Mouse (Mus musculus): ENCODE measurements around the gene Lrrc31. TPM values are rescaled to one million over a fixed set of nuclear protein-coding genes. Genes with fewer than 3 reads are reported as not detected.
A peak's percentile ranks its signal among the peaks of the same experiment; 100 is the strongest.

Gene Lrrc31
- polyA plus RNA-seq, 1 experiment, result 8.8 TPM

DNA sequence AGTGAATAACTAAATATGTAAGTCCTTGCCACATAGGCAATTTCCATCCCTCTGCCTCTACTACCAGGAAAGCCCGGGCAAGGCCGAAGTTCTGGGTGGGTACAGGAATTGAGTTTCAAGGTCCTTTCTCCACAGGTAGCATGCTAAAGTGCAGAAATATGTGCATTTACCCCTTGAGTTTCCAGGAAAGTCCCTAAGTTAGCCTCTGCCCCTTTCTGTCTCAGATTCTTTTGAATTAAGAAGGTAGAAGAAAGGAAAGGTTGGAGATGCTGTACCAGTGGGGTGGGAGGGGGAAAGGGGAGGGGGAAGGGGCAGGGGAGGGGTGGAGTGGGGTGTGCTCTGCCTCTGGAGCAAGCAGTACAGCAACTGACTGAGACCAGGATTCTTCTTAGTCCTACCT lies 51.2 kb downstream of the Lrrc31 start:
- no peaks in the 10 kb centered on the region for H3K4me1 ChIP-seq (ENCODE audit: control insufficient read depth, insufficient read depth, low read length)
- no peak for TF ChIP-seq POLR2A (IDR thresholded peaks at IDR 0.05; ENCODE audit: low read depth, low read length)
- H3K4me3 ChIP-seq (ENCODE audit: insufficient read depth, low read depth, low read length), result no peak overlapping the region
- no peaks in the 10 kb centered on the region for H3K36me3 ChIP-seq (ENCODE audit: control insufficient read depth, insufficient read depth, low read length)
- H3K27ac ChIP-seq (ENCODE audit: insufficient read depth, low read depth, low read length), result no peak overlapping the region
- no peaks in the 10 kb centered on the region for H3K27me3 ChIP-seq (replicated peaks; ENCODE audit: control insufficient read depth, insufficient read depth, low read length)
- no peak for DNase-seq
- WGBS, result 100% methylated on average over 2 of the region's 2 CpGs

DNA sequence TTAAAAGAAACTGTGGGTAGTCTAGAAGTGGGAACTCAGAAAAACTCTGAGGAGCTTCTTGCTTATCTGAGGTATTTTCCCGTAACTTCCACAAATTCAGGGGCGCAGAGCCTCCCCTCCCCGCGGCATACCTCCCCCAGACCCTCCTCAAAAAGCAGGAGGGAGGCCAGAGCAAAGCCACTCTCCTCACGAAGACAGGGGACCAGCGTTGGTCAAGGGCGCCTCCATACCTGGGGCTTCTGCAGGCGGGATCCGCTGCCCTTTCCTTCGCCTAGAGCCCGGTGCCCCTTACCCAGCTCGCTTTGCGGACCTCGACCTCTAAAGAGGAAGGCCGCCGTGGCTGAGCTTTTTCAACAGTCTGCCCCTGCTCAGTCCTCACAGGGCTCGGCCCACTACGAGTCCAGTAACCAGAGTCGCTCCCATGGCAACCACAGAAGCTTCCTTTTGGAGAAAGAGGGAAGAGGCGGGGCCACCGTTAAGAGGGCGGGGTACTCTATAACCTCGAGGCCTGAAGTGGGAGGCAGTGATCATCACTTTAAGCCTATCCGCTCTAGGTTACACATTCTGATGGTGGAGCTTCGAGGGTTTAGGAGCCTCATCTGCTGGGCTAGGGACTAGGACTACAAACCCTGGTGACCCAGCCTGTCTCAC lies 52.1 kb downstream of the Lrrc31 start, which contains the start of gene Lrrc34:
Gene Lrrc34 (minus strand): TSS at position 430 of the 651 bp plus-strand sequence.
- TF ChIP-seq CTCF (conservative IDR thresholded peaks at IDR 0.05; ENCODE audit: insufficient read depth, insufficient read length, low read depth, low read length) (no peak), POLR2A (IDR thresholded peaks at IDR 0.05; ENCODE audit: low read depth, low read length) (no peak)
- 15% methylated on average over 25 of the region's 25 CpGs for WGBS
- DNase-seq, result peak; percentile 41
- Histone ChIP-seq H3K4me1 (ENCODE audit: control insufficient read depth, insufficient read depth, low read length) (no peaks in the 10 kb centered on the region), H3K4me3 (ENCODE audit: insufficient read depth, low read depth, low read length) (no peak within 1 kb of the TSS), H3K27me3 (replicated peaks; ENCODE audit: control insufficient read depth, insufficient read depth, low read length) (no peaks in the 10 kb centered on the region), H3K27ac (ENCODE audit: insufficient read depth, low read depth, low read length) (no peak within 1 kb of the TSS), H3K36me3 (ENCODE audit: control insufficient read depth, insufficient read depth, low read length) (no peaks in the 10 kb centered on the region)

DNA sequence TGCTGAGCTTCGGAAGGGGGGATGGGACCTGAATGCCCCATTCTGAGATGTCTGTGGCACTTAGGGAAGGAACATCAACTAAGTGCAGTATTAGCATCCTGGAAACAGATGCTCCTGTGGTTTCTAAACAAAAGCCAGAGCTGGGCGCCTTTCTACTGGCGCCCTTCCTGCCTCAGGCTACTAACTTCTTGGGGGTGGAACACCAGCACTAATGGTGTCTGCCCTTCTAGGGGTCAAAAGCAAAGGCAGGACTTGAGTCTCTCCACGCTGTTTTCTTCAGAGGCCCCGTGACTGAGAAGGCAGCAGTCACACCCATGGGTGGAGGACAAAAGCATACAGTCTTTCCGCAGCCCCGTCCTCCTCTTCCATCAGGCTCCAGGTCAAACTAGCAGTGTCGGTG lies 52.9 kb downstream of the Lrrc31 start:
- no peak for DNase-seq
- no peaks in the 10 kb centered on the region for H3K27me3 ChIP-seq (replicated peaks; ENCODE audit: control insufficient read depth, insufficient read depth, low read length)
- no peaks in the 10 kb centered on the region for H3K4me1 ChIP-seq (ENCODE audit: control insufficient read depth, insufficient read depth, low read length)
- H3K36me3 ChIP-seq (ENCODE audit: control insufficient read depth, insufficient read depth, low read length), result no peaks in the 10 kb centered on the region
- TF ChIP-seq CTCF (conservative IDR thresholded peaks at IDR 0.05; ENCODE audit: insufficient read depth, insufficient read length, low read depth, low read length) (no peak), POLR2A (IDR thresholded peaks at IDR 0.05; ENCODE audit: low read depth, low read length) (no peak)
- H3K27ac ChIP-seq (ENCODE audit: insufficient read depth, low read depth, low read length), result no peak overlapping the region
- no peak overlapping the region for H3K4me3 ChIP-seq (ENCODE audit: insufficient read depth, low read depth, low read length)
- WGBS, result 75% methylated on average over 8 of the region's 8 CpGs

DNA sequence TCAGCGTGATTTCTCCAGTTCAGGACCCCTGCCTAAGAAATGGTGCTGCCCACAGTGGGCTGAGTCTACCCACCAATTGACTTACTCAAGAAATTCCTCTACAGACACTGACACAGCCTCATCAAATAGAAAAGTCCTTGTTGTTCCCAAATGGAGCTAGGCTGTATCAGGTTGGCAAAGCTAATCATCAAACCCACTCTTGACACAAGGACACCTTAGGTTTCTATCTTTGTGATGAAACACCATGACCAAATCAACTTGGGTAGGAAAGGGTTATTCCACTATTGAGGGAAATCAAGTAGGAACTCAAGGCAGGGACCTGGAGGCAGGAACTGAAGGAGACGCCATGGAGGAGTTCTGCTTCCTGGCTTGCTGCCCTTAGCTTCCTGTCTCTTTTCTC lies 55.4 kb downstream of the Lrrc31 start, which contains the start of gene Lrriq4:
Gene Lrriq4 (plus strand): TSS at position 301 of the 400 bp plus-strand sequence.
- Histone ChIP-seq H3K4me3 (ENCODE audit: insufficient read depth, low read depth, low read length) (no peak within 1 kb of the TSS), H3K36me3 (ENCODE audit: control insufficient read depth, insufficient read depth, low read length) (no peaks in the 10 kb centered on the region), H3K27me3 (replicated peaks; ENCODE audit: control insufficient read depth, insufficient read depth, low read length) (no peaks in the 10 kb centered on the region), H3K27ac (ENCODE audit: insufficient read depth, low read depth, low read length) (no peak within 1 kb of the TSS), H3K4me1 (ENCODE audit: control insufficient read depth, insufficient read depth, low read length) (no peaks in the 10 kb centered on the region)
- TF ChIP-seq POLR2A (IDR thresholded peaks at IDR 0.05; ENCODE audit: low read depth, low read length), result no peak
- no peak for TF ChIP-seq CTCF (conservative IDR thresholded peaks at IDR 0.05; ENCODE audit: insufficient read depth, insufficient read length, low read depth, low read length)
- DNase-seq, result no peak
- WGBS, result 74% methylated on average over 2 of the region's 2 CpGs

DNA sequence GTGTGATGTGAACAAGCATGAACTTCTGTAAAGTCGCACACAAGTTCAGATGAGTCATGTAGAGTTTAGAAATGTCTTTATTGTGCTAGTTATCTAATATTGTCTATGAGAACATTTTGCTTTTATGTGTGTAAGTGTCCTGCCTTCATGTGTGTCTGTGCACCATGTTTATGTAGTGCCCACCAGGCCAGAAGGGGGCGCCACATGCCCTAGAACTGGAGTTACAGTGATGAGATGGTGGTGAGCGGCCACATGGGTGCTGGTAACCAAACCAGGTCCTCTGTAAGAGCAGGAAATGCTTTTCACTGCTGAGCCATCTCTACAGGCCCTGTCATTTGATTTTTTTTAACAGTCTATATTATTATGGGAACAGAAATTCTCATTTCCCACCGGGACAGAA lies 64.0 kb downstream of the Lrrc31 start:
- Histone ChIP-seq H3K4me1 (ENCODE audit: control insufficient read depth, insufficient read depth, low read length) (no peaks in the 10 kb centered on the region), H3K36me3 (ENCODE audit: control insufficient read depth, insufficient read depth, low read length) (no peaks in the 10 kb centered on the region), H3K27me3 (replicated peaks; ENCODE audit: control insufficient read depth, insufficient read depth, low read length) (no peaks in the 10 kb centered on the region), H3K4me3 (ENCODE audit: insufficient read depth, low read depth, low read length) (no peak overlapping the region), H3K27ac (ENCODE audit: insufficient read depth, low read depth, low read length) (no peak overlapping the region)
- DNase-seq, result no peak
- TF ChIP-seq CTCF (conservative IDR thresholded peaks at IDR 0.05; ENCODE audit: insufficient read depth, insufficient read length, low read depth, low read length) (no peak), POLR2A (IDR thresholded peaks at IDR 0.05; ENCODE audit: low read depth, low read length) (no peak)
- WGBS, result 81% methylated on average over 4 of the region's 4 CpGs

- no peaks in the 10 kb centered on the region for H3K4me1 ChIP-seq (ENCODE audit: control insufficient read depth, insufficient read depth, low read length)
- TF ChIP-seq CTCF (conservative IDR thresholded peaks at IDR 0.05; ENCODE audit: insufficient read depth, insufficient read length, low read depth, low read length) (no peak), POLR2A (IDR thresholded peaks at IDR 0.05; ENCODE audit: low read depth, low read length) (no peak)
- H3K4me3 ChIP-seq (ENCODE audit: insufficient read depth, low read depth, low read length), result no peak overlapping the region
- WGBS, result 74% methylated on average over 3 of the region's 3 CpGs
- no peaks in the 10 kb centered on the region for H3K36me3 ChIP-seq (ENCODE audit: control insufficient read depth, insufficient read depth, low read length)
- no peaks in the 10 kb centered on the region for H3K27me3 ChIP-seq (replicated peaks; ENCODE audit: control insufficient read depth, insufficient read depth, low read length)
- no peak overlapping the region for H3K27ac ChIP-seq (ENCODE audit: insufficient read depth, low read depth, low read length)
- no peak for DNase-seq
These were observed 66.0 kb downstream of the Lrrc31 start for GRCm38 (mm10) chr3:30633681-30634080.

Other genes starting within 250 kb of the Lrrc31 start
- 12.9 and 16.1 TPM in 2 replicates for gene Mecom, start 151.8 kb downstream of the Lrrc31 start, polyA plus RNA-seq (2012; rRNA removed)
- 0.07 and 0.16 TPM in 2 replicates for gene Actrt3, start 99.9 kb downstream of the Lrrc31 start, polyA plus RNA-seq (2012; rRNA removed)
- gene Mynn, start 97.8 kb downstream of the Lrrc31 start, polyA plus RNA-seq (2012; rRNA removed), result 9.9 and 11.2 TPM in 2 replicates
- 0.16 and 0.20 TPM in 2 replicates for gene Lrriq4, start 55.3 kb downstream of the Lrrc31 start, polyA plus RNA-seq (2012; rRNA removed)
- 0.05 and 0.13 TPM in 2 replicates for gene Lrrc34, start 52.0 kb downstream of the Lrrc31 start, polyA plus RNA-seq (2012; rRNA removed)
- not detected in 2 replicates for gene Samd7, start 46.5 kb upstream of the Lrrc31 start, polyA plus RNA-seq (2012; rRNA removed)
- 40.0 and 52.0 TPM in 2 replicates for gene Sec62, start 93.0 kb upstream of the Lrrc31 start, polyA plus RNA-seq (2012; rRNA removed)
- 38.3 and 40.1 TPM in 2 replicates for gene Gpr160, start 156.1 kb upstream of the Lrrc31 start, polyA plus RNA-seq (2012; rRNA removed)

All from kidney, adult 2 months (tissue).